Mouse (Mus musculus) cerebellum, postnatal 36 days (tissue): ENCODE data around the gene Zbtb20.

ENCODE experiments used
- DNase-seq, 2 experiments: peaks; one replicate each; pipeline ENCODE4 v3.0.0; 2021 to 2022; ENCODE audit warnings: mixed read lengths in 2 of 2

Gene Zbtb20

DNA sequence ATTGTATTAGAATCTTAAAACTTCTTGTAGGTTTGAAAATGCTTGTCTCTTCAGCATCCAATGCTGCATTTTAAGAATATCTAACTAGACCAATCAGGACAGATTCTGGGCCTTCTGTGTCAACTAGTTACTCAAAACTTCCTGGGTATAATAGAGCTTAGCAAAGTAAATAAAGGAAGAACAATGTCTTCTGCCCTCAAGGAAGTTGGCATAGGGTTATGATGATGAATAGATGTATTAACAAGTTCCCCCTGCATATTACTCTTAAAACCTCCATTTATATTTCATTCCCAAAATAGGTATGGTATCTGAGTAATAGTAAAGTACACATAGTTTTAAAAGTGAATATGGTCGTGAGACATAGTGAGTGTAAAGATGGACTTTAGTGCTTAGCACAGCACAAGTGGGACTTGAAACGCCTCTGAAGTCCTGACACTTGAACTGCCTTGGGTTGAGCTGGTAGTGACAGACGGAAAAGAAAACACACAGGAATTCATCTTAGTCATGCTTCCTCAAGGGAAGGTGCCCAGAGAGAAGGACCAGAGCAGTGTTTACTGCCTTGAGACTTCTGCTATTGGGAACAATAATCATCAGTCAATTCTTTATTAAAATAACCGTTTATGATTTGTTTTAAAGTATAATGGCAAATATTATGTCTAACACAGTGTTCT is 341.8 kb downstream of the Zbtb20 start:
- no peak for DNase-seq

GRCm38 (mm10) chr16:43219367-43219766 is 343.7 kb downstream of the Zbtb20 start:
- DNase-seq, result no peak

DNA sequence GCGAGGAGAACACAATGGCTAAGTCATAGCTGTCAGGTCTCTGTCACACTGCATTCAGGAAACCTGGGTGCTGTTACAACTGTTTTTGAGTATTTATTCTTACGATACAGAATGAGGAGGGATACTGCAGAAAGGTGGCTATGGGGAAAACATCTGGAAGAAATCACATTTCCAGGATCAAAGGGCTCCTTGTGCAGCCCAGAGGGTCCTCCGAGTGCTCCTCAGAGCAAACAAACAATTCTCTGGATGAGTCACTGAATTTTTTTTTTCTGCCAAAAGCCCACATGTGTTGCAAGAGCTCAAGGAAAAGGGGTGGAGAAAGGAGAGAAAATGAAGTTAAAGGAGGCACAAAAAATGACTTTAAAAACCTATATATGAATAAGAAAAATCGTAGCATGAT is 345.6 kb downstream of the Zbtb20 start:
- DNase-seq, result no peak

- no peak for DNase-seq
Observed at GRCm38 (mm10) chr16:43230253-43230652, 354.6 kb downstream of the Zbtb20 start.

DNA sequence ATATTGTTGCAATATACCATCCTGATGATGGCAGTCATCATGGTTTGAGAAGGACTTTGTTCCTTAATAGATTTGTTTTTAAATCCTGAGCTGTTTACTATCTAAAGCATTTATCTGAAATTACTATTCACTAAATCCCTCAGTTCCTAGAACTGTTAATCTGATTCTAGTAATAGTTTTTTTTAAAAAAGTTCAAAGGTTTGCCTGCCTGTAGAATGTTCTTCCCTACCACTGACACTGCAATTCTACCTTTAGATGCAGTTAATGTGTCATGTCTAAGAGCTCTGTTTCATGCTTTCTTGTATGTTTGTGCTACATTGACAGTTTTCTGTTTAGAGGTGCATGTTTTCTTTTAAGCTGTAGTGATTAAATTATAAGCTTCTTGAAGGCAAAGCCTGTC is 358.6 kb downstream of the Zbtb20 start:
- no peak for DNase-seq

- no peak for DNase-seq
Observed at GRCm38 (mm10) chr16:43235317-43235716, 359.6 kb downstream of the Zbtb20 start.

- no peak for DNase-seq
Observed at GRCm38 (mm10) chr16:43235721-43236159, 360.1 kb downstream of the Zbtb20 start.

DNA sequence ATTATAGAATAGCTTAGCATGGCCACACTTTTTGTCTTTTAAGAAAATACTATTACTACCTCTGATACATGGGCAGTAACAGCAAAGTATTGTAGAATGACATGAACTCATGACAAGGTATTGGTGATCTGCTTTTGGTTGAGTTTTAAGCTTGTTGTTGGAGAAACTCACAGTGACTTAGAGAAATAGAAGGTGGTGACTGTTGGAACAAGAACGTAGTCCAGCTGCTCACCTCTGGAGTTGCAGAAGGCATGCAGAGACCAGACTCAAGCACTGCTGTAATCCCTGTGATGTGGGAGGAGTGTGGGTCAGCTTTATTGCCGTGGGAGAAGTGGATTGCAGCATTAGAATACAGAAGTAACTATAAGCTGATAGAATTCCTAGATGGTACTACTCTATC is 361.9 kb downstream of the Zbtb20 start:
- DNase-seq, result no peak

GRCm38 (mm10) chr16:43247026-43247425 is 371.3 kb downstream of the Zbtb20 start:
- DNase-seq, result no peak

DNA sequence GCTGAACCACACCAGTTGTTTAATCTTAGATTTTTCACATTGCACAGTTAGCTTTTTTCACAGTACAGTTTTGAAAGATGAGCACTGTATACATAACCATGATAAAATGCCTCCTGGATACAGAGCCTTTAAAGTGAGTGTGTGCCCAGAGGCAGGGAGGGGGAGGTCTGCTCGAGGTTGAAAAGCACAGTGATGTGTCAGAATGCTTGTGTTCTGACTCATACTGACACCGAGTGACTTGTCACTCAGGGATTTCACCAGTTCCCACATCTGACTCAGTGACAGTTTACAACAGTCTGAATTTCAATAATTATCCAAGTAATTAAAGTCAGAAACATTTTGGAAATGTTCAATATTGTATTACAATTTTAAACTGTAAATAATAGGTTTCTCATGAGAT is 377.4 kb downstream of the Zbtb20 start:
- no peak for DNase-seq

DNA sequence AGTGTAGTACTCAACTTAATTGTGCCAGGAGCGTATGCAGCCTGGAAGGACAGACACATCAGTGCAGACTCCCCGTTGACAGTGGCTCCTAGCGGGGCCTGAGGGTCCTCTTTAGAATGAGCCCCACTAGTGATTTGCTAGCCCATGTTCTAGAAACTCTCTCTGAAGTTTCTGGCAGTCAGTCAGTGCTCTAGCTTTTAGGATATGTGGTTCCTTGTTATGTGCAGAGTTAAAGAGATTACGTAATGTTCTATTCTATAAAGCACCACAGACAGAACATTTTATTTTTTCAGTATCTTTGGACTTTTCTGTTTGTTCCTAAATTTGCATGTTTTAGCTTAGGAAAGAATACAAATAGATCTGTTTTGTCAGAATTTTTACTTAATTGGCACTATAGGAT is 378.1 kb downstream of the Zbtb20 start:
- no peak for DNase-seq

GRCm38 (mm10) chr16:43256191-43256899 is 380.7 kb downstream of the Zbtb20 start:
- no peak for DNase-seq

DNA sequence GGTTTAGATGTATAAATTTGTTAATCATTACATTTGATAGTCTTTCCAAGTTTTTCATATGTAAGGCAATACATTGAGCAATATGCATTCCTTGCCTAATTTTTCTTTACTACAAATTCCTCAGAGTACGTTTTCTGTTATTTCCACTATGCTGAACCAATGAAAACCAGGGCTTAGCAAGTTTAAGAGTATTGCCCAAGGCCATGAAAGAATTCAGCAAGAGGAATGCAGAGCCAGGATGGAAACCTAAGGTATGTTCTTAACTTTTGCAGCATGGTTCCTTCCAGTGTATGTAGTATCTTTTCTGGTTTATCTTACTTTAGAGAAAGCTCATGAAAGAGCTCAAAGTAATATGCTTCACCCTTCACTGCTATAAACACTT is 381.2 kb downstream of the Zbtb20 start:
- DNase-seq, result no peak

DNA sequence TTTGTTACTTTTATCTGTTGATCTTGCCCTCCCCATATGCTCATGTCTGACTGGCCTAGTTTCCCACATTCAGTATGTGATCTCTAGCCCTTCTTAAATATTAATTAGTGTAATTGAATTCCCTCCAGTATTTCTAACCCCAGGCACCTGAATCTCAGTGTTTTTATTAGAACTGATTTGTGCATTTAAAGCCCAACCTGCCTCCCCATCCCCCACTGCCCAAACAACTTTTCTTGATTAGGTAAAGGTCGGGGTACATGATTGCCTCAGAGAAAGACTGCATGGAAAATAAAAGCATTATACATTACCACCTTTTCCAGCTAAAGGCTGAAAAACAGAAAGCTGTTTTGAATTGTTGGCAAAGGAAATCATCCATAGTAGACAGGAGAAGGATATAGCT is 383.8 kb downstream of the Zbtb20 start:
- no peak for DNase-seq

- no peak for DNase-seq
Observed at GRCm38 (mm10) chr16:43260862-43261261, 385.2 kb downstream of the Zbtb20 start.

DNA sequence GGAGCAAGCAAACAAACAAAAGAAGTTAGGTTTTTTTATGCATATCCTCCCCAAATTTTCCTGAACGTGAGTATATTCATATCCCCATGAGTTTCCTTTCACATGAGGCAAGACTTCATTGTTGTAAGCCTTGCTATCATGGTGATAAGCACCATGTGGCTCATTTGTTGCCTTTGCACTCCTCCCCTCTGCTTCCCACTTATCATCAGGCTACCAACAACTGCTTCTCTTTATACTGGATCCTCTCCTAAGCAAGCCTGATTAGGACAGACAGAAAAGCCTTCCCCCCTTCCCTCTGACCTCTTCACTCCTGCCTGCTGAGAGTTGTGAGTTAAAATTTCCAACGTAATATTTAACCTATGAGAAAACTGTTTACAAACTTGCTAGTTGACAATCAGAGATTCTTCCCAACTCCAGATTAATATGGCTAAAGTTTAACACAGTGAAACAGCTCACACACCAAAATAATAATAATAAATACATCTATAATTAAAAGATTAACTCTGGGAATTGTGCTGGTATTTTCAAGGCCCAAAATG is 398.4 kb downstream of the Zbtb20 start:
- no peak for DNase-seq

GRCm38 (mm10) chr16:43276764-43277163 is 401.1 kb downstream of the Zbtb20 start:
- no peak for DNase-seq

DNA sequence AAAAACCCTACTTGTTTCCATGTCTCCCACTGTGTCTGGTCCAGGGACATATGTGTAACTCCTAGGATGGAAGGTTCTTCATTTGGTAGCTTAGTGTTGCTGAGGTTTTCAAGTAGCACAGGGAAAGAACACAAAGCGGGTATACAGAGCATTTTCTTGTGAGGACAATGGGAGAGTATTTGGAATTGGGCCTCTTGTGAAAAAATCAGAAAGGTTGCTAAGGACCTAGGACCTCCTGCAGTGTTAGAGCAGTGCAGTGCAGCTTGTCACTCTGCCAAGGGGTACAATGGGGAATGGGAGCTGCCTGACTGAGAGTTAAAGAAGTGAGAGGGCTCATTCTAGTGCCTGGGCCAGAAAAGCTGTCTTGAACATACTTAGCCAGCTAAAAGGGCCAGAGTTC is 410.6 kb downstream of the Zbtb20 start:
- DNase-seq, result no peak

DNA sequence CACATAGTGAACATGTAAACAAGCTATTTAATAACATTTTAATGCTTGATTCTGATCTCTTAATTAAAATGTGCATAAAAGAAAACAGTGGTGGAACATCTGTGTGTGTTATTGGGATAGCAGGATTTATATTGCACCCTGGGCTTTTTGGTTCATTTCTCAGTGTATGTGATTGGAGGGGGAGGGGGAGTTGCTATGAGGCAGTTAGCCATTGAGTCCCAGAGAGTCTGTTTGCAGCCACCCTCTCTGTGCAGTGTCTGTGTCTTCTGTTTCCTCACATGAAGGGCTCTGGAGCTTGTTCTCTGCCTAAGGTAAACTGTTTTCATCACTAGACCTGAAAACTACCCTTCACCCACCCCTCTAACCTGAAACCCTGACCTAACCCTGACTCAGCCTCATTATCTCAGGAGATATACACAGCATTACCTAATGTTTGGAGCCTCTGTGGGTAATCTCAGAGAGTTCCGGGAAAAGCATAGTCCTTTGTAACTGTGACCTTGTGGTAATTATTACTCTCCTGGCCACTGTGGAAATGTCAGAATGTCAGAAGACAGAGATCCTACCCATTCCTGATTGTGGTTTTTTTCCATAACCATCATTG is 411.2 kb downstream of the Zbtb20 start:
- no peak for DNase-seq

DNA sequence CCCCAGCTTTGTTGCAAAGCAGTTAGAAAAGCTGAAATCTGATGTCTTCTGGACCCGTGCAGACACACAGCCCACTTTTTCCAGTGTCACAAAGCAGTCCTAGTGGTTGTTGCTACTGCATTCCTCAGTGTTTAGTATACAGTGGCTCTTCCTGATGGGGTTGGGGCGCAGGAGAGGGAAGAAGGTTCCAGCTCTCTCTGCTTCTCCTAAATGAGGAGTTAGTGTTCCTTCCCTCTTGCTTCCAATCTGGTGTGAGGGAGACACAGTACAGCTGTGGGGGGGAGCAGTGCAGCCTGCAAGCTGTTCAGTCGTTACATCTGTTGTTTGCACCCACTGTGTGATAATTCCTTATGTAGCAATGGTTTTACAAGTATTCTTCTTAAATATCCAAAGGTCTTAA is 415.7 kb downstream of the Zbtb20 start:
- DNase-seq, result no peak

DNA sequence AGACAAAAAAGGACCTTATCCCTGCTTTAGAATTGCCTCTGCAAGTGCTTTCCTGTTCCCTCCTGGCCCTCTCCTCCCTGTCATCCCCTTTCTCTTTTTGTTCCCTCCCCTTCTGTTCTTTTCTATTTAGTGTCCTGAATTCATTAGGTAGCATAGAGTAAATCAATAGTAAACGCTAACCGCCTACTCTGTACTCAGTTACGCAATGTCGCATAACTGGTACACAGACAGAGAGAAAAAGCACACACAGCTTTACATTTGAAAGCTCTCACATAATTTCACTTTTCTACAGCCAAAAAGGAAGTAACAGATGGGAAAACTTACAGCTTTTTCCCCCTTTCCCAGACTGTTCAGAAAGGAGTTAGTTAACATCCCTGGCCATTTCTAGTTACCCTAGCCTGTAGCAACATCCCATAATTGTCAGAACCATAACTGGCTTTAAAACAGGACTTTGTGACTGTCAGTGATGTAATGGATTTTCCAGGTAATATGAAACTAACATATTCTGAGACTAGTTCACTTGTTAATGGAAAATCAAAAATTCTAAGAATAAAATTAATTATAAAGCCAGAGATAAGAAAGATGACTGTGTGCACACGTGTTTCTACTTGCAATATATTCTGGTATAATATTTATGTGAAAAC is 422.4 kb downstream of the Zbtb20 start:
- DNase-seq, result no peak

DNA sequence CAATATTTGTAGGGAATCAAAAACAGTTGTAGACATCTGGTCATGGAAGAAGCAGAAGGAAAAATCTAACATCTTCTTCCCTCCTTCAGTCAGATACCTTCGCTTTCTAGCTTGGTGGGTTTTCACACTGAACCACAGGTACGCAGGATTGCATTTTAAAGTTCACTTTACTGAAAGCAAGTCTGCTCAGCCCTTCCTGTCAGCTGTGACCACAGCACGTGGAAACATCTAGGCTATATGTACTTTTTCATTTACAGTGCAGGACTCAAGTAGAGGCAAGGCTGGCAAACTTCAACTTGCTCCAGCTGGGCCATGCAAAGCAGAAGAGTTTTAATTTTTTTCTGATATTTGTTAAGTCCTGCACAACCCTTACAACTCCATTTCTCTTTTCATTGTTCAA is 424.7 kb downstream of the Zbtb20 start:
- DNase-seq, result no peak

DNA sequence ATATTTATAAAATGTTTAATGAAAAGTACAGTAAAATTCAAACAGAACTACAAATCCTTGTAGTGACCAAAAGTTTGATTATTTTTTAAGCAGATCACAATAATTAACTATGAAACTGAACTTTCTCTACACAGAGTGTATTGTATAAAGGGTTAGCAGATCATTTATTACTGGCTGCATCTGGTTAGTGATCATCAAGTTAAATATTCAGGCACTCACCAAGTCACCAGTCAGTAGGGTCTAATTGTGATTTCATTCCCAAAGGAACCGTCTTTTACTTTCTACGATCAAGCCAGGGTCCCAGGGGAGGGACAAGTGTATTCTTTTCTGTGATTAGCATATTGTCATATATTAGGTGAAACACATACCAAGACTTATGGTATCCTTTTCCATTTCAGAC is 426.5 kb downstream of the Zbtb20 start:
- no peak for DNase-seq
